Mouse (Mus musculus) layer of hippocampus, postnatal 25 days (tissue): ENCODE results near the gene Gpx4. TPM values are rescaled to one million over a fixed set of nuclear protein-coding genes. Genes with fewer than 3 reads are reported as not detected.

Source experiments
- DNase-seq, 2 experiments: peaks; one replicate each; pipeline ENCODE4 v3.0.0; 2022; ENCODE audit warnings: mixed read lengths in 2 of 2, low spot score in 1 of 2; ENCODE audit errors: extremely low spot score in 1 of 2
- total RNA-seq, 2 experiments: library from RNA; stranded (reverse); gene quantifications; 2 replicates each; pipeline ENCODE4 v1.2.3; 2021

Gpx4 gene
- total RNA-seq: 100 to 1,000 TPM; 486 to 515 TPM

DNA sequence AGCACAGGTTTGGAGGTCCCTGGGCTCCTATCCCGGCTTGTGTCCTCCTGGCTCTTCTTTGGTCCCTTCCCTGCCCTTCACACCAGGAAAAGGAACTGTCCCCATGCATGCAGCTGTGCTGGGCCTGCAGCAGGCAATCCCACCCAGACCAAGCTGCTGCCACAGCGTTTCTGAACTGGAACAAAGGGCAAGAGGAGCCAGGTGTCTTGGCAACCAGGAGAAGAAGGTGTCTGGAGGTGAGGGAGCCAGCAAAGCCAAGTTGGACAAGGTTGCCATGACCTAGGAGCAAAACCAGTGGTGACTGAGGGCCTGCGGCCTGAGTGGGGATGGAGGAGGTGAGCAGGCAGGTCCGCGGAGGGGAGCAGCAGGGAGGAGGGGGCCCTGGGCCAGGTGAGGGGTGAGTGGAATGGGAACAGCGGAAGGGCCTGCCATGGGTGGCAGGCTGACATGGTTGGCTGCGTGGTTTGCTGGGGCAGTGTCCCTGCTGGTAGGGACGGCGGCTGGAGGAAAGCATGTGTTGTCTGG lies at the start of gene Gpx4:
TSS of gene Gpx4 (plus strand) at position 126 of the 525 bp plus-strand sequence.
- DNase-seq: no peak

DNA sequence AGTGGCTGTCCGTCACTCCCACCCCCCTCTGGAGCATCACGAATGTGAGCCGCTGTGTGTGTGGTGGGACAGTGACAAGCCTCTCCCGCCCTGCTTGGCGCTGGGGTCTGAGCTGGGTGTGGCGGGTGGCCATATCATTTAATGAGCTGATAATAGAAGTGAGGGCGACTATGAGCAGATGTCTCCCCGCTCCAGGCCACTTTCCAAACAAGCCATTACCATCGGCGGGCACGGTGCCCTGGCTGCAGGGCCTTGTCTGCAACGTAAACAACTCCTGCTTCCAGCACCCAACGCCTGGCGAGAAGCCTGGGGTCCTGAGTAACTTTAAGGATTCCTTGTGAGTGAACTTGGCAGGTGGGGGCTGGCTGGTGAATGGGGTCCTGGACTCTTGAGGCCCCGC lies 49.1 kb upstream of the Gpx4 start:
- no peak for DNase-seq

DNA sequence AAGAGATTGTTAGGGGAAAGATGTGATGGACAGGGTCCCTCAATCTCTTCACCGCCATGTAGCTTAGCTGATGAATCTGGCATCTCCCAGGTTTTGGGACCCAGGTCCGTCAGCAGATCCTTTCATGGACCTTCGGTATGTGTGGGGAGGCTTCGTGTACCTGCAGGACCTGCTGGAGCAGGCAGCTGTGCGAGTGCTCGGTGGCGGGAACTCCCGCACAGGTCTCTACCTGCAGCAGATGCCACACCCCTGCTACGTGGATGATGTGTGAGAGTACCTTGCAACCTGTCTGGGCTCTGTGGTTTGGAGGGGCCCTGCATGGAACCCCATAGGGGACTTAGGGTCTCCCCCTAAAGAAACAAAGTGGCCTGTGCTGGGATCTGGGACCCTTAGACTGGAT lies 45.0 kb upstream of the Gpx4 start:
- no peak for DNase-seq

DNA sequence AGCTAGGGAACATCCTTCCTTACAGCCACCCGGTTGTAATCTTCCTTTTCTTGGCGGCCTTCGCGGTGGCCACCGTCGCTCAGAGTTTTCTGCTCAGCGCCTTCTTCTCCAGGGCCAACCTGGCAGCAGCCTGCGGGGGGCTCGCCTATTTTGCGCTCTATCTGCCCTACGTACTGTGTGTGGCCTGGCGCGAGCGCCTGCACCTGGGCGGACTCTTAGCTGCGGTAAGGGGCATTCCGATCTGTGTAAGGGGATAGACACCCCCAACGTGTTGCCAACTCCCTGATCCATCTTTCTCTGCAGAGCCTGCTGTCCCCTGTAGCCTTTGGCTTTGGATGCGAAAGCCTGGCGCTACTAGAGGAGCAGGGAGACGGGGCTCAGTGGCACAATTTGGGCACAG lies 44.1 kb upstream of the Gpx4 start:
- DNase-seq: no peak

DNA sequence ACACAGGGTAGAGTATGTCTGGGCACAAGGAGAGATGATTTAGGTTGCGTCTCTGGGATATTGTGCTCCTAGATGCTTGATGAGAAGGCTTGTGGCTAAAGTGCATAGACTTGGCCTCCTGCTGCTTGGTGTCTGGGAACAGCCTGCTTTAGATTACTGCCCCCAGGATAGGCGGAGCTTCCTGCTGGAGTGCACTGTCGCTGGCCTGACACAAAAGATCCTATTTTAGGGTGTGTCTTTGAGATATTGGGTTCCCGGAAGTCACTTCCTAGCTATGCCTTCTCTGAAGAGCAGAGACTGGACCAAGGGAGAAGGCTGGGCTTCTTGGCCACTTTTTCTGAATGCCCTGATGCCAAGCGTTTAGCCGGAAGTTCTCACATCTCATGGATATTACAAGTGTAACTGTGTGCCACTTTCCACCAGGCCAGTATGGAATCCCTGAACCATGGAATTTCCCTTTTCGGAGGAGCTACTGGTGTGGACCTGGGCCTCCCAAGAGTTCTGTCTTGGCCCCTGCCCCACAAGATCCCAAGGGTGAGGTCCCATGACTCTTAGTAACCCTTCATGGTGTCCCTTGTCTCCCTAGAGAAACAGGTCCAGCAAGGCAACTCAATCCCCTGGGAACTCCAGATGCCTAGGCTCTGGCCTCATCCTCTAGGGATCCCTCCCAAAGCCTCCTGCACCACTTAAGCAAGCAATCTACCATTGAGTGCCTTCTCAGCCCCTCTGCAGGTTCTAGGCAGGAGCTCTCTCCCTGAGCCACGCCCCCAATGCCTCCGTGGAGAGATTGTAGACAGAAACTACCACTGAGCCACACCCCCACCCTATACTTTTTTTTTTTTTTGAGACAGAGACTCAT lies 43.4 kb upstream of the Gpx4 start:
- DNase-seq: no peak

DNA sequence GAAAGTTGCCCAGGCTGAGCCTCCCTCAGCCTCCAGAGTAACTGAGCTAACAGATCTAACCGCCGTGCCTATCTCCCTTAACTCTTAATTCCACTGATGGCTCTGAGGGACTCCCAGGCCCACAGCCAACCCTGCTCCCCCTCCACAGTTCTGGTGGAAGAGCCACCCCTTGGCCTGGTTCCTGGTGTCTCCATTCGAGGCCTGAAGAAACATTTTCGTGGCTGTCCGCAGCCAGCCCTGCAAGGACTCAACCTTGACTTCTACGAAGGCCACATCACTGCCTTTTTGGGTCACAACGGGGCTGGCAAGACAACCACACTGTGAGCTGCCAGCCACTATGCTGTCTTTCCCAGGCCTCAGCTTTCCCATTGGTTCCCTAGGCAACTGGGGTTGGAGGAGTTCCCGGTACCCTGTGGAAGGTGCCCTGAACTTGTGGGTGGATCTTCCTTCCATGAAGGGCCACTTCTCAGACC lies 42.7 kb upstream of the Gpx4 start:
- no peak for DNase-seq

DNA sequence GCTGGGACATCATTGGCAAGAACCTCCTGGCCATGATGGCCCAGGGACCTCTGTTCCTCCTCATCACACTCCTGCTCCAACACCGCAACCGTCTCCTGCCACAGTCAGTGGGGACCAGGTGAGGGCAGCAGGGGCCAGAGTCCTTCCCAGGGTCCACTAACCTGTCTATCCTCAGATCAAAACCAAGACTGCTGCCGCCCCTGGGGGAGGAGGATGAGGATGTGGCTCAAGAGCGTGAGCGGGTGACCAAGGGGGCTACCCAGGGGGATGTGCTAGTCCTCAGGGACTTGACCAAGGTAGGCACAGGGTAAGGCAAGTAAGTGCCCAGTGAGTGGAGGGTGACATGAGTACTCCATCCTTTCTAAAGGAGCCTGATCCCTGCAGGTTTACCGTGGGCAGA lies 35.2 kb upstream of the Gpx4 start:
- no peak for DNase-seq

DNA sequence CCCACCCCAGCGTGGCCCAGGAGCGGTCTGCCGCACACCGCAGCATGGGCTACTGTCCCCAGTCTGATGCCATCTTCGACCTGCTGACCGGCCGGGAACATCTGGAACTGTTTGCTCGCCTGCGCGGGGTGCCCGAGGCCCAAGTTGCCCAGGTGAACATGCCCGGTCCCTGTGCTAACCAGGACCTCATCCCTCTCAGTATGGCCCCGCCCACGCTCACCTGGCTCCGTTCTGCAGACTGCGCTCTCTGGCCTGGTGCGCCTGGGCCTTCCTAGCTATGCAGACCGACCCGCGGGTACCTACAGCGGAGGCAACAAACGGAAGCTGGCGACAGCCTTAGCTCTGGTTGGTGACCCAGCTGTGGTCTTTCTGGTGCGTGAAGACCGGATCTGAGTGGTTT lies 33.4 kb upstream of the Gpx4 start:
- no peak for DNase-seq

DNA sequence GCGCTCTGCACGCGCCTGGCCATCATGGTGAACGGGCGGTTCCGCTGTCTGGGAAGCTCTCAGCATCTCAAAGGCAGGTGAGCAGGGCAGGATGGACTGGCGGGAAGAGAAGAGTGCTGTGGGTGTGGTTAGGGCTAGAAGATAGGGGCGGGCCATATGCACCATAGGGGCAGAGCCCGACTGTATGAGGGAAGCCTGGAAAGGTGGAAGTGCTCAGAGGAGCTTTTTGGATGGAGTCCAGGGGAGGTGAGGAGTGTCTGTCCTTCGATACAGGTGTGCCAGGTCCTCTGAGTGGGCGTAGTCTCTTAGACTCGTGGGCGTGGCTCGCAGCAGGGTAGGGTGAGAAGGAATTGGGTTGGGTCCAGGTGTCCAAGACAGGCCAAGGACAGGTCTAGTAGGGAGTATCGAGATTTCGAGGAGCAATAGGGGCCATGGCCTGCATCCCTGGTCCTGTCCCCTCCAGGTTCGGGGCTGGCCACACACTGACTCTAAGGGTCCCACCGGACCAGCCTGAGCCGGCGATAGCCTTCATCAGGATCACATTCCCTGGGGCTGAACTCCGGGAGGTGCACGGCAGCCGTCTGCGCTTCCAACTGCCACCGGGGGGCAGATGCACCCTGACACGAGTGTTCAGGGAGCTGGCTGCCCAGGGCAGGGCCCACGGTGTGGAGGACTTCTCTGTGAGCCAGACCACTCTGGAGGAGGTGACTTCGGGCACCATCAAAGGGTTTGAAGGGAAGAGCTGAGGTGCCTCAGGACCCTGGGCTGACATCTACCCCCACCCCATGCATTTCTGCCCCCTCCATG lies 32.3 kb upstream of the Gpx4 start:
- no peak for DNase-seq

DNA sequence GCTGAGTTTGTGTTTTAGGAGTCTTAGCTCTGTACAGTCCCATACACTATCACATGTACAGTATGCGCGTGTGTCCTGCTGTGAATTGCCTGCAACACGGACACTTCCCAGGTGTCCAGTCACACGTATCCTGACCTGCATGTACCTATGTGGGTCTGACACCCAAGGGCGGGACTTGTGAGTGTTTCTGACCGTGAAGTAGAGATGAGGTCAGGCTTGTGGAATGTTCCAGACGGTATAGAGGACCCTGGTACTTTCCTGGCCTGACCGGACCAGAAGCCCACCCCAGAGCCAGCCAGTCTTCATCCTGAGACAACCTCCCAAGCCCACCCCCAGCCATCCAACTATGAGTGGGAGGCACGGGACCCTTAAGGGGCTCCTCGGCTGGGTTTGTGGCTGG lies 31.4 kb upstream of the Gpx4 start:
- DNase-seq: no peak

DNA sequence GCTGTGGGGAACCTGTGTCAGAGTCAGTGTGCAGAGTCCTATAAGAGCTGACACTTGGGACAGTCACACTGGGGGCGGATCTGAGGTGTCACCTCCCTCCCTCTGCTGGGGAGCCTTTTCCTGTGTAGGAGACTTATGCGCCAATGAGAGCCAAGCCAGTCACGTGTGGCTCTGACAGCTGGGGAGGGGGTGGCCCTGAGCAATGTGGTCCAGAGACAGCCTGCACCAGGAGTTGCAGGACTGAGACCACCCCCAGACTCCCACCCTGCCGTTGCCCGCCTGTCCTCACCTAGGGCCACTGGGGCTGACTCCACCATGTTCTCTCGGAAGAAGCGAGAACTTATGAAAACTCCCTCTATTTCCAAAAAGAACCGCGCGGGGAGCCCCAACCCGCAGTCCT lies 30.5 kb upstream of the Gpx4 start, which contains the start of gene Arhgap45:
TSS of gene Arhgap45 (plus strand) at position 143 of the 400 bp plus-strand sequence.
- DNase-seq: no peak

DNA sequence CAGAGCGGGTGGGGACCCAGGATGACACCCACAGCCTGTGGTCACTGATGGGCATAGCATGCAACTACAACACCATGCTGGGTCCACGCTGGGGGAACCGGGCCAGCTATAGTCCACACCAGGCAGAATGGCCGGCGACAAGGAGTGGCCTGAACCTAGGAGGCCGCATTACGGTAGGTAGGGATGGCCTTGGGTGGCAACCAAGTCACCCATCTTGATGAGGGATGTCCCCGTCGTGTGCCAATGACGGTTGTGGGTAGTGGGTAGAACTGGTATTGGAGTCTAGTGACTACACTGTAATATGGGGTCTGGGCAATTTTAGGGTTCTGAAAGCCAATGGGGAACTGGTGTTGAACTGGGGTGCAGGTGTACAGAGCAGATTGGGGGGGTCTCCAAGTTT lies 30.0 kb upstream of the Gpx4 start:
- DNase-seq: no peak

DNA sequence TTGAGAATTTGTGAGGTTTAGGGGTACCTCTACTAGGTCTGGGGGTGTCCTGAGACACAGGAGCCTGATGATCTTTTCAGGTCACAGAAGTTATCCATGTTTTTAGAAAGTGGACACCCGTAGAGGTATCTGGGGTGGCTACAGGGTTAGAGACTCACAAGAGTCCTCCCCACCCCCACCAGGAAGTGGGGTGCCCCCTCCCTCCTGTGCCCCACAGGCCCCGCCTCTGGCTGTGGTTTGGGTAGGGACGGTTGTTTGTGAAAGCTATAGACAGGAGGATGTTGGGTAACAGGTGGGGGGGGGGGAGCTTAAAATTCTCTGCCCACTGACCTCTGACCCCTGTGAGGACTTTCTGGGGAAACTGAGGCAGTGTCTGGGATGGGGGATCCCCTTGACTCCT lies 29.6 kb upstream of the Gpx4 start:
- DNase-seq: no peak

DNA sequence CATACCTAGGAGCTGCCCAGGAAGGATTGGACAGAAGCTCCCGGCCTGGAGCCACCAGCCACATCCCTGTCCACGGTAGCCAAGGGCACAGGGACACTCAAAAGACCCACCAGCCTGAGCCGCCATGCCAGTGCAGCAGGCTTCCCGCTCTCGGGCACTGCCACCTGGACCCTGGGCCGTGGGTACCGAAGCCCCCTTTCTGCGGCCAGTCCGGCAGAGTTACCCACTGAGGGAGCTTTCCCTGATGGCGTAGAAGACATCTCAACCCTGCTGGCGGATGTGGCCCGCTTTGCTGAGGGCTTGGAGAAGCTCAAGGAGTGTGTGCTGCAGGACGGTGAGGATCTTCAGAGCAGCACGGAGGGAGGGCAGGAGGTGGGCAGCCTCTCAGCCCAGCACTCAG lies 29.2 kb upstream of the Gpx4 start:
- DNase-seq: no peak

DNA sequence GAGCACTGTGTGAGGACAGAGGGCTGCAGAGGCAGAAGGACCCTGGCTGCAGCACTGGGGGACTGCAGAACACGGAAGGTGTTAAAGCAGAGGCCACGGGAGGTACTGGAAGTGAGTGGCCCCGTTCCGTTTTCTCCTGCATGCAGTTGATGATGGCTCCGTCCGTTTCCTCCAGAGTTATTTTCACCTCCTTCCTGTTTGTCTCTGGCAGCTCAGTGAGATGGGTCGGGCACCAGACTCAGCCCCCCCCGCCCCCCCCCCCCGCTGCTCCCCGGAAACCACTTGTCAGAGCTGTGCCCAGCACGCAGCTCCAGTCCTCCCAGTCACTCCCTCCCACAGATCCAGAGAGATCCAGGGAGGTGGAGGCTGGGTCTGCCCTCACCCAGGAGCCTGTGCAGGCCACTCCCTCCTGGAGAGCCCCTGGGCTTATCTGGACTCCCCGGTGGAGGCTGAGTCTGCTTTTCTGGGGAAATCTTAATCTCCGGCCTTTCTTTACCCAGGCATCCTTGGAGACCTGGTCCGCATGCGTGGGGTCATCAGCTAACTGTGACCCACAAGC lies 28.1 kb upstream of the Gpx4 start:
- DNase-seq: no peak

DNA sequence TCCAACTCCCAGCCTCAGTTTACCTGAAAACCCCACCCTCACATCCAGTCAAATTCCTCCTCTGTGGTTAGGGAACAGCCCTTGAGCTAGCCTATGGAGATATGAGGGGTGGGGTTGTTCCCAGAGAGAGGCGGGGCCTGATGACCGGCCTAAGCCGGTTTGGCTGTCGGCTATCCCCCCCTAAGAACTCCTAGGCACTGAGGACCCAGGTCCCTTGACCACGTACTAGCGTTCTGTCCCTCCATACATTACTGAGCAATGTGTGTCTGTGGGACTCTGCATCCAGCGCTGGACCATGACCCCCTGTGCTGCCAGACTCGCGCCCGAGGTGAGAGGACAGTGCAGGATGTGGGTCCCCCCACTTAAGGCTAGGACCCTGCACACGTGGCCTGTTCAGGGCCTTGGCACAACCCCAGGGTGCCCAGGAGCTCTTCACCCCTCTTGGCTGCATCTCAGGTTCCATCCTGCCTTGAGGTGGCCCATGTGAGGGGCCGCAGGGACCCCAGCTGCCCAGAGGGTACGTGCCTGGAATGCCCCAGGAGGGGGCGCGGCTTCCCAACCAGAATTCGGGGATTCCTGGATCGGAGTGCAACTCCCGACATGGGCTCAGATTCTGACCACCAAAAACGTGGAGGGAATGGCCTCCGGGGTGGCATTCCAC lies 27.4 kb upstream of the Gpx4 start:
- no peak for DNase-seq

DNA sequence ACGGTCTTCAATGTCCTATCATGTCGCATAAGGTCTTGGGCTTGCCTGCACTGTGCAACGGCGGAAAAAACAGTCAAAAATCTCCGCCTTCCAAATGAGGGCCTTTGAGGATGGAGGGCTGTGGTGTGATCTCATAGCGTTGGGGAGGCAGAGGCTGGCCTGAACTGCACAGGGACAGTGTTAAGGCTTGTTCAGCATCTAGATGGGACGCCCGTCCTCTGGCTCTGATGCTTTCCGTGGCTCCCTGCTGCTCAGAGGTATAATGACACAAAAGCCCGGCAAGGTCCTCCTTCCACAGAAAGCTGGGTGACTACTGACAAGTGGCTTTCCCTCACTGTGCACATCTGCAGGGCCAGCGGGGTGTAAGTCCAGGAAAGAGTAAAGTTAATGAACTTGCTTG lies 26.8 kb upstream of the Gpx4 start:
- no peak for DNase-seq

DNA sequence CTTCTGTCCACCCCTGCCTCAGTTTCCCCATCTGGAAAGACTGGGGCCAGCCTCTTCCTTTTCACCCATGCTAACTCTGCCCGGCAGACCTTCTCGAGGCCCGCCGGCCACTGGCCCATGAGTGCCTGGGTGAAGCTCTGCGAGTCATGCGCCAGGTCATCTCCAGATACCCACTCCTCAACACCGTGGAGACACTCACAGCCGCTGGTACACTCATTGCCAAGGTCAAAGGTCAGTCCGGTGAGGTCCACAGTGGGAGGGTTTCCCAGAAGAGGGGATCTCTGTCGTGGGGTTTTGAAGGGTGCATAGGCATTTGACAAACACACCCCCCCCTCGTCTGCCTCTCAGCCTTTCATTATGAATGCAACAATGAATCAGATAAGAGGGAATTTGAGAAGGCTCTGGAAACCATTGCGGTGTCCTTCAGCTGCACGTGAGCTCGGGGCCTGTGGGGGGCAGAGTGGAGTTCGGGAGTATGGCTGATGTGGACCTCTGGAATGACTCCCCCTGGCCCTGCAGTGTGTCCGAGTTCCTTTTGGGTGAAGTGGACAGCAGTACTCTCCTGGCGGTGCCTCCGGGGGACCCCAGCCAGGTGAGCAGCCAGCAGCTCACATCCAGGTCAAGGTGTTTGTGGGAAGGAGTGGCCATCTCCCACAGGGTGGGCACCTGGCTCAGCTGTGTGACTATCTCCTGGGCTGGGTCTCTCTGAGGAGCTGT lies 26.2 kb upstream of the Gpx4 start:
- no peak for DNase-seq

DNA sequence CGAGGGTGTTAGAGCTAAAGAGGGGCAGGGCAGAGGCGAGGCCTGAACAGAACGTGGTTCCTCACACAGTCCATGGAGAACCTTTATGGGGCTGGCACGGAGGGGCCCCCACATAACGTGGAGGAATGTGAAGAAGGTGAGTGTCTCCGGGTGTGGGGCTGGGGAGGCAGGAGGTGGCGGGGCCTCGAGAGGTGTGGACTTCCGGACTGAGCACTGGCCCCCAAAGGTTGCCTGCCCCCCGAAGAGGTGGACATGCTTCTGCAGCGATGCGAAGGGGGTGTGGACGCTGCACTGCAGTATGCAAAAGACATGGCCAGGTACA lies 25.7 kb upstream of the Gpx4 start:
- no peak for DNase-seq

DNA sequence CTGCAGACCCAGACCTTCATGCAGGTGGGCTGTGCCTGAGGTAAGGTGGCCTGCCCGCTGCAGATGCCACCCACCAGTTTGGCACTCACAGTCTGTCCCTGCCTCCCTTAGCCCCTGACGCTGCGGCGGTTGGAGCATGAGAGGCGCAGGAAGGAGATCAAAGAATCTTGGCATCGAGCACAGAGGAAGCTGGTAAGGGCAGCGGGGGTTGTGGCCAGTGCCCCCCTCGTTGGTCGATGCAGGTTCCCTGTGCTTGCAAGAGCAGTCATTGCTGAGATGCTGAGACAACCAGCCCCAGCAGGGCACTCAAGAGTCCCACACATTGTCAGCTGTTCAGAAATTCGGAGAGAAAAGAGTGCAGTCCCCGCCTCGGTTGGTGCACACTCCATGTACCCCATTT lies 24.8 kb upstream of the Gpx4 start:
- no peak for DNase-seq
